Mouse (Mus musculus) midbrain, embryonic 12.5 days (tissue): Measurements from ENCODE around the gene Frs2. TPM values are rescaled to one million over a fixed set of nuclear protein-coding genes. Genes with fewer than 3 reads are reported as not detected.
A peak's percentile ranks its signal among the peaks of the same experiment; 100 is the strongest.

Source experiments
- ATAC-seq: fragments of 200-750 bp; cut with Nextera tagmentation; 2 replicates; pipeline ENCODE4 v1.8.0; 2017; ENCODE audit warnings: low read depth, moderate TSS enrichment, moderate library complexity; ENCODE audit not compliant: low FRiP score
- H3K27ac ChIP-seq: fragments of 300-500 bp; sonication (generic); replicated peaks from 2 replicates; pipeline ENCODE4 v1.5.1; 2016; ENCODE audit warnings: mild to moderate bottlenecking
- H3K27me3 ChIP-seq: fragments of 300-500 bp; sonication (generic); 2 replicates; pipeline ENCODE4 v1.6.1; 2016; ENCODE audit warnings: mild to moderate bottlenecking
- H3K36me3 ChIP-seq: fragments of 300-500 bp; sonication (generic); 2 replicates; pipeline ENCODE4 v1.6.1; 2016
- H3K4me1 ChIP-seq: fragments of 300-500 bp; sonication (generic); 2 replicates; pipeline ENCODE4 v1.6.1; 2016
- H3K4me2 ChIP-seq: fragments of 300-500 bp; sonication (generic); replicated peaks from 2 replicates; pipeline ENCODE4 v1.6.1; 2016; ENCODE audit warnings: mild to moderate bottlenecking, moderate library complexity
- H3K4me3 ChIP-seq: fragments of 300-500 bp; sonication (generic); 2 replicates; pipeline ENCODE4 v1.5.1; 2016; ENCODE audit warnings: mild to moderate bottlenecking
- H3K9ac ChIP-seq: fragments of 300-500 bp; sonication (generic); replicated peaks from 2 replicates; pipeline ENCODE4 v1.6.1; 2016; ENCODE audit warnings: mild to moderate bottlenecking, moderate library complexity
- H3K9me3 ChIP-seq: fragments of 300-500 bp; sonication (generic); 2 replicates; pipeline ENCODE4 v1.6.1; 2016; ENCODE audit warnings: mild to moderate bottlenecking
- WGBS: fragments of 180-500 bp; shearing (Covaris S2); methylation state at CpG from one replicate; pipeline ENCODE4 v1.1.7; 2016; 5-methylcytosine and 5-hydroxymethylcytosine counted together
- polyA plus RNA-seq: library from polyadenylated mRNA; unstranded; fragments of >200 nt; fragmentation: Nextera tagmentation; extraction: Ambion mirVana; gene quantifications from 2 replicates; pipeline ENCODE4 v1.2.1, GENCODE M21; 2016

The Frs2 gene
- polyA plus RNA-seq, 1 experiment from 2014 or later: 23.2 TPM

DNA sequence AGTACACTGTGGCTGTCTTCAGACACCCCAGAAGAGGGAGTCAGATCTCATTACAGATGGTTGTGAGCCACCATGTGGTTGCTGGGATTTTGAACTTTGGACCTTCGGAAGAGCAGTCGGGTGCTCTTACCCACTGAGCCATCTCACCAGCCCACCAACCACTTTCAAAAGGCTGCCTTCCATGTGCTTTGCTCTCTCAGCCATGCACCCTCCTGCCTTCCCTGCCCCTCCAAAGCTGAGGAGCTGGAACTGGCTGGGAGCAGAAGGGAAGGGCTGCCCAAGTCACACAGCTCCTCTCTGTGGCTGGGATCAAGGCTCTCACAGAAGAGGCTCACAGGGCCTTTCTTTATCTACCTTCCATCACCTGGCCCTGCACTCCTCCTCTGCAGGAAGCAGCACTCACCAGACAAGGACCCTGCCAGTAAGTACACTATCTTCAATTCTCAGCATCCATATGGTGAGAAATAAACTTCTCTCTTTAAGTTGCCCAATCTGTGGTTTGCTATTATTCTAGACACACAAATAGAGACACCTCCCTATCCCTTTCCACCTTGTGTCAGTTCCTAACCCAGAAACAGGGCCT lies 51.1 kb downstream of the Frs2 start:
- no peak overlapping the region for H3K9ac ChIP-seq
- H3K4me3 ChIP-seq: no peak overlapping the region
- no peaks in the 10 kb centered on the region for H3K27me3 ChIP-seq
- H3K4me2 ChIP-seq: no peak overlapping the region
- H3K27ac ChIP-seq: no peak overlapping the region
- ATAC-seq: no peak
- no peaks in the 10 kb centered on the region for H3K36me3 ChIP-seq
- peaks cover 20% of the 10 kb centered on the region for H3K4me1 ChIP-seq
- H3K9me3 ChIP-seq: no peaks in the 10 kb centered on the region
- 65% methylated on average over 2 of the region's 2 CpGs for WGBS

DNA sequence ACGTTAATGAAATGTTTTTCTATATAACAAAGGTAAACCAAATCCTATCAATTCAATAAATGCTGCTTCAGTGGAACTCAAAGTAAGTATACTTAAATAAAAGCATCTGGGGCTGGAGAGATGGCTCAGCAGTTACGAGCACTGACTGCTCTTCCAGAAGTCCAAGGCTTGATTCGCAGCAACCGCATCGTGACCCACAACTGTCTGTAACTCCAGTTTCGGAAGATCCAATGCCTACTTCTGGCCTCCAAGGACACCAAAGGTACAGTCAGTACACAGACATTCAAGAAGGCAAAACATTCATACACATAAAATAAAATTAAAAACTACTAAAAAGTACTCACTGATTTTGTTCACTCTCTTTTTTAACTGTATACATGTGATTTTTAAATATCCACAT lies 52.2 kb downstream of the Frs2 start:
- no peak overlapping the region for H3K27ac ChIP-seq
- no peaks in the 10 kb centered on the region for H3K27me3 ChIP-seq
- H3K9ac ChIP-seq: no peak overlapping the region
- no peaks in the 10 kb centered on the region for H3K9me3 ChIP-seq
- peaks cover 20% of the 10 kb centered on the region for H3K4me1 ChIP-seq
- H3K36me3 ChIP-seq: no peaks in the 10 kb centered on the region
- no peak overlapping the region for H3K4me2 ChIP-seq
- no peak for ATAC-seq
- WGBS: 79% methylated on average over 6 of the region's 6 CpGs
- no peak overlapping the region for H3K4me3 ChIP-seq

- Histone ChIP-seq H3K4me3 (no peak overlapping the region), H3K27me3 (no peaks in the 10 kb centered on the region), H3K36me3 (no peaks in the 10 kb centered on the region), H3K9ac (no peak overlapping the region), H3K4me2 (peak overlapping the region; percentile 12), H3K4me1 (peaks cover 20% of the 10 kb centered on the region), H3K9me3 (no peaks in the 10 kb centered on the region), H3K27ac (peak overlapping the region; percentile 83)
- ATAC-seq: peak; percentile 93
- WGBS: 22% methylated on average over 15 of the region's 15 CpGs
Measured at GRCm38 (mm10) chr10:117094504-117095329, 53.6 kb downstream of the Frs2 start.

DNA sequence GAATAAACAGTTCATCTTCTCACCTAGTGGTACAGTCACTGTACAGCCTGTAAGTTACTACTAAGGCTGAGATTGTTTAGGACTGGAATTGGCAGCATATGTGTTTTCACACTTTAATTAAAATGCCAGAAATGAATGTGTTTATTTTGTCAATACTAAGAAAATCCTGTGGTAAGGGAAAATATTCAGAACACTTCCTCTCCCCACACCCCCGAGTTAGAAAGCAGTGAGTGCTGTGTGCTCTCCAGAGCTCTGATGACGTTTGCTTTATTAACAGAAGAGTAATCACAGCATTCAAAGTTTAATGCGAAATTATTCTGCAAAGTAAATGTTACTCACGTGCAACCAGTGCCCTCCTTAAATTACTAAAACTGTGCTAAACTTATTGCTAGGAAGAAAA lies 58.7 kb downstream of the Frs2 start:
- H3K27ac ChIP-seq: no peak overlapping the region
- no peaks in the 10 kb centered on the region for H3K9me3 ChIP-seq
- 77% methylated on average over 4 of the region's 4 CpGs for WGBS
- H3K9ac ChIP-seq: no peak overlapping the region
- no peak overlapping the region for H3K4me2 ChIP-seq
- no peaks in the 10 kb centered on the region for H3K27me3 ChIP-seq
- H3K4me3 ChIP-seq: no peak overlapping the region
- peaks cover 12% of the 10 kb centered on the region for H3K4me1 ChIP-seq
- H3K36me3 ChIP-seq: peaks cover 9% of the 10 kb centered on the region; the same call in 1 of the 2 replicates
- ATAC-seq: no peak

GRCm38 (mm10) chr10:117081914-117082359 lies 66.4 kb downstream of the Frs2 start:
- 83% methylated on average over 2 of the region's 2 CpGs for WGBS
- Histone ChIP-seq H3K36me3 (peaks cover 49% of the 10 kb centered on the region), H3K4me3 (no peak overlapping the region), H3K9me3 (no peaks in the 10 kb centered on the region), H3K9ac (no peak overlapping the region), H3K27ac (no peak overlapping the region), H3K4me1 (no peaks in the 10 kb centered on the region), H3K27me3 (no peaks in the 10 kb centered on the region), H3K4me2 (no peak overlapping the region)
- no peak for ATAC-seq

GRCm38 (mm10) chr10:117081326-117081725 lies 67.0 kb downstream of the Frs2 start:
- Histone ChIP-seq H3K36me3 (peaks cover 55% of the 10 kb centered on the region), H3K27ac (no peak overlapping the region), H3K27me3 (no peaks in the 10 kb centered on the region), H3K4me1 (no peaks in the 10 kb centered on the region), H3K4me3 (no peak overlapping the region), H3K4me2 (no peak overlapping the region), H3K9ac (no peak overlapping the region), H3K9me3 (no peaks in the 10 kb centered on the region)
- 84% methylated on average over 4 of the region's 4 CpGs for WGBS
- no peak for ATAC-seq

DNA sequence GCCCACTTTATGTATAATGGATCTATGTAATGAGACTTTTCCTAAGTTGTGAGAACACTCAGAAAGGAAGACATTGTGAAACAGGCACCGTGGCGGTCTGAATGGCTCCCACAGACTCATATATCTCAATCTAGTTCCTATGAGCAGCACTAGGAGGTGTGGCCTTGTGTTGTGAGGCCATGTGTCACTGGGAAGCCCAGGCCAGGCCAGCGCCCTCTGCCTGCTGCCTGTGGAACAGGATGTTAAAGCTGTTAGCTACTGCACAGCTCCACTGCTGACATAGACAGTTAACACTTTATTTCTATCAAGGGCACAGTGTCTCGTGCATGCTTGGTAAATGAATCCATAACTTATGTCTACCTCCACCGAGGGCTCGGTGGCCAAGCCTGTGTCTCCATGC lies 70.0 kb downstream of the Frs2 start:
- Histone ChIP-seq H3K9me3 (no peaks in the 10 kb centered on the region), H3K27me3 (no peaks in the 10 kb centered on the region)
- WGBS: 84% methylated on average over 6 of the region's 6 CpGs

GRCm38 (mm10) chr10:117073176-117073575 lies 75.2 kb downstream of the Frs2 start:
- no peak overlapping the region for H3K4me3 ChIP-seq
- 91% methylated on average over 7 of the region's 7 CpGs for WGBS
- no peak for ATAC-seq
- H3K9ac ChIP-seq: no peak overlapping the region
- H3K27me3 ChIP-seq: no peaks in the 10 kb centered on the region
- no peak overlapping the region for H3K4me2 ChIP-seq
- H3K4me1 ChIP-seq: no peaks in the 10 kb centered on the region
- no peak overlapping the region for H3K27ac ChIP-seq
- H3K9me3 ChIP-seq: no peaks in the 10 kb centered on the region
- peaks cover 57% of the 10 kb centered on the region for H3K36me3 ChIP-seq

More for the DNA sequence above, 70.0 kb downstream of the Frs2 start:
- Histone ChIP-seq H3K27ac (no peak overlapping the region), H3K9ac (no peak overlapping the region), H3K4me3 (no peak overlapping the region), H3K4me1 (no peaks in the 10 kb centered on the region), H3K36me3 (peaks cover 63% of the 10 kb centered on the region), H3K4me2 (no peak overlapping the region)
- no peak for ATAC-seq

GRCm38 (mm10) chr10:117072191-117072888 lies 76.0 kb downstream of the Frs2 start:
- H3K4me2 ChIP-seq: no peak overlapping the region
- H3K4me1 ChIP-seq: no peaks in the 10 kb centered on the region
- no peaks in the 10 kb centered on the region for H3K27me3 ChIP-seq
- H3K4me3 ChIP-seq: no peak overlapping the region
- H3K27ac ChIP-seq: no peak overlapping the region
- H3K9ac ChIP-seq: no peak overlapping the region
- H3K9me3 ChIP-seq: no peaks in the 10 kb centered on the region
- 93% methylated on average over 18 of the region's 18 CpGs for WGBS
- ATAC-seq: no peak
- peaks cover 53% of the 10 kb centered on the region for H3K36me3 ChIP-seq

DNA sequence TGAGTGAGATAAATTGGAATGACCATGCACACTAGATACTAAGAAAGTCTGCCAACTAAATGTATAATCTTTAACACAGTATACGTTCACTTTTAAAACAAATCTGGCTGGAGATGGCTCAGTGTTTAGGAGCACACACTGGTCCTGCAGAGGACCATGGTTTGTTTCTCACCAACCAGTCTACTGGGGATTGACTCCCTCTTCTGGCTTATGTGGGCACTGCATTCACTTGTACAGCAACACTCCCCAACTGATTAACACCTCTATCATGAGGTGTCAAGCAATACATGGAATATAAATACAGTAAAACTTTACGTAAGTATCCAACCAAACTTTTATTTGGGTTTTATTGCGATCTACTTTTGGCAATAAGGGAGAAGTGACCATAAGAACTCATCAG lies 79.2 kb downstream of the Frs2 start:
- H3K27ac ChIP-seq: no peak overlapping the region
- H3K9me3 ChIP-seq: no peaks in the 10 kb centered on the region
- peaks cover 28% of the 10 kb centered on the region for H3K36me3 ChIP-seq
- H3K9ac ChIP-seq: no peak overlapping the region
- no peak for ATAC-seq
- H3K4me3 ChIP-seq: no peak overlapping the region
- WGBS: 96% methylated on average over 3 of the region's 3 CpGs
- no peaks in the 10 kb centered on the region for H3K4me1 ChIP-seq
- H3K27me3 ChIP-seq: no peaks in the 10 kb centered on the region
- H3K4me2 ChIP-seq: no peak overlapping the region

DNA sequence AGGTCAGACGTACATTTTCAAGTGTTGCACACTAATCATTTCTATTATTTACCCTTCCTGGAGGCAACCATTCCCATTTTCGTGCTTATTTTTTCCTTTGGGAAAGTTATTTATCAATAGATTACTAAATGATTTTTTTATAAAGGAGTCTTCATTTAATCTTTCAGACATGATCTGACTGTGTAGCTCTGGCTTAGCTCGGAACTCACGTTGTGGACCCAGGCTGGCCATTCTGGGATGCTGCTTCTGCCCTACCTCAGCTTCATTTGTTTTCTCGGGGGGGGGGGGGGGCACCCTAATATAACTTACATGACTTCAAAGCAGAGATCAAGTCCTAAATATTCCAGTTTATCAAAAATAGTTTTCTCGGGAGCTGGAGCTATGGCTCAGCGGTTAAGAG lies 84.3 kb downstream of the Frs2 start:
- H3K4me1 ChIP-seq: peaks cover 5% of the 10 kb centered on the region
- peak overlapping the region; percentile 46 for H3K4me2 ChIP-seq
- peak overlapping the region; percentile 74 for H3K27ac ChIP-seq
- peak; percentile 53; the same call in 1 of the 2 replicates for ATAC-seq
- H3K36me3 ChIP-seq: peaks cover 31% of the 10 kb centered on the region
- 8% methylated on average over 7 of the region's 7 CpGs for WGBS
- peak overlapping the region; percentile 73; the same call in 1 of the 2 replicates for H3K9ac ChIP-seq
- peak overlapping the region; percentile 91 for H3K4me3 ChIP-seq
- H3K9me3 ChIP-seq: no peaks in the 10 kb centered on the region
- H3K27me3 ChIP-seq: no peaks in the 10 kb centered on the region
